8 mouse cellular contexts compared by ENCODE assay signal in genomic region chr14:77156222-77156910, GRCm38 (mm10). TPM values are rescaled to one million over a fixed set of nuclear protein-coding genes. Genes with fewer than 3 reads are reported as not detected.
DNase-seq lines count a peak whose midpoint lies in the region; ATAC-seq lines count a peak whose summit lies in the region.

TSS of gene Enox1 (plus strand) at chr14:77156763.

- H3K4me3 ChIP-seq in brown adipose tissue, adult 24 weeks (ENCODE audit: insufficient read depth, low read depth, low read length) = peak within 1 kb of the TSS; percentile 61
- peak within 1 kb of the TSS; percentile 94 for H3K4me3 ChIP-seq in forebrain, embryonic 13.5 days
- peak within 1 kb of the TSS; percentile 79 for H3K4me3 ChIP-seq in heart, embryonic 16.5 days (ENCODE audit: low read length)
- H3K4me3 ChIP-seq in lung, embryonic 16.5 days (ENCODE audit: low read length) = peak within 1 kb of the TSS; percentile 69

- H3K9ac ChIP-seq in forebrain, embryonic 13.5 days = peak within 1 kb of the TSS; percentile 93
- H3K9ac ChIP-seq in heart, embryonic 16.5 days (ENCODE audit: low read length) = peak within 1 kb of the TSS; percentile 70
- peak within 1 kb of the TSS; percentile 61 for H3K9ac ChIP-seq in lung, embryonic 16.5 days (ENCODE audit: low read length)

- peak; percentile 92 for ATAC-seq in forebrain, embryonic 13.5 days
- peak; percentile 80 for ATAC-seq in heart, embryonic 16.5 days (replicated peaks; ENCODE audit: extremely low read depth, insufficient read depth, low FRiP score)
- ATAC-seq in lung, embryonic 16.5 days (ENCODE audit: low read depth) = peak; percentile 88

- no peaks in the 10 kb centered on the region for H3K36me3 ChIP-seq in forebrain, embryonic 13.5 days (ENCODE audit: poor library complexity, severe bottlenecking)
- no peaks in the 10 kb centered on the region for H3K36me3 ChIP-seq in heart, embryonic 16.5 days (ENCODE audit: control insufficient read depth, insufficient read depth)
- no peaks in the 10 kb centered on the region for H3K36me3 ChIP-seq in lung, embryonic 16.5 days (ENCODE audit: control insufficient read depth, insufficient read depth, low read length)

- H3K4me1 ChIP-seq in brown adipose tissue, adult 24 weeks (ENCODE audit: control insufficient read depth, insufficient read depth, insufficient read length, low read length) = no peaks in the 10 kb centered on the region; the same call in 1 of the 2 replicates
- peaks cover 47% of the 10 kb centered on the region for H3K4me1 ChIP-seq in forebrain, embryonic 13.5 days
- H3K4me1 ChIP-seq in heart, embryonic 16.5 days (ENCODE audit: control insufficient read depth, insufficient read depth, low read length) = peaks cover 5% of the 10 kb centered on the region; the same call in 1 of the 2 replicates
- H3K4me1 ChIP-seq in lung, embryonic 16.5 days (replicated peaks; ENCODE audit: control insufficient read depth, insufficient read depth, low read length) = peaks cover 17% of the 10 kb centered on the region; the same call in 1 of the 2 replicates

- peak; percentile 91 for DNase-seq in MN1 (ENCODE audit: low spot score)
- peak; percentile 88 for DNase-seq in layer of hippocampus, adult 9-11 months
- DNase-seq in retina, postnatal 7 days (ENCODE audit: low read depth, low spot score) = peak; percentile 73
- DNase-seq in T-cell, adult 2 months (ENCODE audit: low spot score) = no peak

- under 1% methylated on average over 72 of the region's 73 CpGs for WGBS in forebrain, embryonic 13.5 days
- under 1% methylated on average over 73 of the region's 73 CpGs for WGBS in heart, embryonic 16.5 days
- WGBS in lung, embryonic 16.5 days = under 1% methylated on average over 69 of the region's 73 CpGs

- H3K27me3 ChIP-seq in forebrain, embryonic 13.5 days = peaks cover 3% of the 10 kb centered on the region; the same call in 1 of the 2 replicates
- peaks cover 35% of the 10 kb centered on the region for H3K27me3 ChIP-seq in heart, embryonic 16.5 days (ENCODE audit: control insufficient read depth, insufficient read depth, low read length)
- peaks cover 41% of the 10 kb centered on the region for H3K27me3 ChIP-seq in lung, embryonic 16.5 days (ENCODE audit: control insufficient read depth, insufficient read depth, low read depth, low read length)

- H3K4me2 ChIP-seq in forebrain, embryonic 13.5 days = peak within 1 kb of the TSS; percentile 93
- H3K4me2 ChIP-seq in heart, embryonic 16.5 days (ENCODE audit: low read depth, low read length) = peak within 1 kb of the TSS; percentile 100
- peak within 1 kb of the TSS; percentile 100 for H3K4me2 ChIP-seq in lung, embryonic 16.5 days (ENCODE audit: low read depth, low read length)

- no peak within 1 kb of the TSS for H3K27ac ChIP-seq in brown adipose tissue, adult 24 weeks (replicated peaks; ENCODE audit: low read depth, low read length)
- H3K27ac ChIP-seq in forebrain, embryonic 13.5 days = peak within 1 kb of the TSS; percentile 95
- no peak within 1 kb of the TSS for H3K27ac ChIP-seq in heart, embryonic 16.5 days (ENCODE audit: low read length)
- H3K27ac ChIP-seq in lung, embryonic 16.5 days (ENCODE audit: low read length) = no peak within 1 kb of the TSS

- no peaks in the 10 kb centered on the region for H3K9me3 ChIP-seq in forebrain, embryonic 13.5 days (replicated peaks)
- no peaks in the 10 kb centered on the region for H3K9me3 ChIP-seq in heart, embryonic 16.5 days (replicated peaks; ENCODE audit: control insufficient read depth, low read length)
- H3K9me3 ChIP-seq in lung, embryonic 16.5 days (ENCODE audit: control insufficient read depth, low read length) = no peaks in the 10 kb centered on the region

RNA-seq across cellular contexts. Expression of gene Enox1, which starts in this region (rescaled TPM):
- 0.71 and 0.88 TPM in 2 replicates for polyA plus RNA-seq in brown adipose tissue, adult 24 weeks (2012; ENCODE audit: insufficient read depth, insufficient read length, missing spikeins)
- 40.3 and 46.9 TPM in 2 replicates for polyA plus RNA-seq in forebrain, embryonic 13.5 days (2015; fragmentation: Nextera tagmentation; extraction: Ambion mirVana)
- 1.9 and 2.0 TPM in 2 replicates for polyA plus RNA-seq in heart, embryonic 16.5 days (2015; fragmentation: Nextera tagmentation; extraction: Ambion mirVana)
- 2.4 TPM in 2 replicates for polyA plus RNA-seq in lung, embryonic 16.5 days (2015; fragmentation: Nextera tagmentation; extraction: Ambion mirVana)

Comparison
In these comparisons a context has a peak if more than half of its experiments do, and no peak if none do; other contexts are left out.
1. RNA of gene Enox1 (polyA plus RNA-seq): 40.3 to 46.9 TPM in forebrain, embryonic 13.5 days; 2.4 TPM in lung, embryonic 16.5 days, 1.9 to 2.0 TPM in heart, embryonic 16.5 days and 0.71 to 0.88 TPM in brown adipose tissue, adult 24 weeks; every median in the first group is over 10 times any median in the second.
2. Peak in every context shown above with its lines, with median percentiles within 50 percentile points of each other: H3K4me3 ChIP-seq, ATAC-seq, H3K4me2 ChIP-seq and H3K9ac ChIP-seq.